Mouse (Mus musculus) erythroblast, adult 5-6 weeks (primary cell): Measurements from ENCODE around the gene Nkain2. TPM values are rescaled to one million over a fixed set of nuclear protein-coding genes. Genes with fewer than 3 reads are reported as not detected.
"Not testable (repeated sequence)": the region's sequence is repeated elsewhere in the genome, so short reads cannot be mapped to it uniquely, and the experiment has no call there.

Experiments used
- ATAC-seq: replicated peaks from 2 replicates; pipeline ENCODE4 v1.8.0; 2016; ENCODE audit warnings: moderate number of reproducible peaks, mild to moderate bottlenecking, moderate TSS enrichment, inconsistent platforms; ENCODE audit not compliant: poor library complexity, low FRiP score, severe bottlenecking
- total RNA-seq, 2 experiments: library from RNA; stranded (forward) in 1 of 2; stranded (reverse) in 1 of 2; fragments of 150-400 nt in 1 of 2; fragments of 200-764, 138-1000 nt in 1 of 2; gene quantifications; 2 replicates each; pipeline versions ENCODE4 v1.2.3 to v1.2.4; 2015 to 2017; ENCODE audit warnings: low replicate concordance in 2 of 2

Nkain2 gene
- total RNA-seq, 2 experiments from 2014 or later, result not detected

- no peak for ATAC-seq
Measured at GRCm38 (mm10) chr10:32243266-32243882, 646.9 kb downstream of the Nkain2 start.

GRCm38 (mm10) chr10:32241168-32241567 lies 649.1 kb downstream of the Nkain2 start:
- ATAC-seq, result no peak

- no peak for ATAC-seq
Measured at GRCm38 (mm10) chr10:32182951-32183350, 707.3 kb downstream of the Nkain2 start.

- ATAC-seq, result no peak
Measured at GRCm38 (mm10) chr10:32091354-32091753, 798.9 kb downstream of the Nkain2 start.

GRCm38 (mm10) chr10:32060396-32060795 lies 829.9 kb downstream of the Nkain2 start:
- ATAC-seq, result no peak

GRCm38 (mm10) chr10:32058251-32058650 lies 832.0 kb downstream of the Nkain2 start:
- no peak for ATAC-seq

- ATAC-seq, result no peak
Measured at GRCm38 (mm10) chr10:32052546-32053295, 837.5 kb downstream of the Nkain2 start.

- ATAC-seq, result no peak
Measured at GRCm38 (mm10) chr10:32052045-32052444, 838.2 kb downstream of the Nkain2 start.

- ATAC-seq, result no peak
Measured at GRCm38 (mm10) chr10:32029996-32030395, 860.3 kb downstream of the Nkain2 start.

- ATAC-seq, result no peak
Measured at GRCm38 (mm10) chr10:32018385-32018784, 871.9 kb downstream of the Nkain2 start.

GRCm38 (mm10) chr10:32001216-32001753 lies 889.0 kb downstream of the Nkain2 start:
- no peak for ATAC-seq

GRCm38 (mm10) chr10:31993205-31993604 lies 897.1 kb downstream of the Nkain2 start:
- no peak for ATAC-seq

GRCm38 (mm10) chr10:31978387-31978786 lies 911.9 kb downstream of the Nkain2 start:
- no peak for ATAC-seq

- ATAC-seq, result no peak
Measured at GRCm38 (mm10) chr10:31947178-31947726, 943.0 kb downstream of the Nkain2 start.

- no peak for ATAC-seq
Measured at GRCm38 (mm10) chr10:31931961-31932360, 958.3 kb downstream of the Nkain2 start.

- ATAC-seq, result no peak
Measured at GRCm38 (mm10) chr10:31927657-31928056, 962.6 kb downstream of the Nkain2 start.

GRCm38 (mm10) chr10:31920901-31921300 lies 969.4 kb downstream of the Nkain2 start:
- not testable (repeated sequence) for ATAC-seq

- no peak for ATAC-seq
Measured at GRCm38 (mm10) chr10:31907488-31907887, 982.8 kb downstream of the Nkain2 start.

GRCm38 (mm10) chr10:31899501-31899900 lies 990.8 kb downstream of the Nkain2 start:
- ATAC-seq, result no peak

GRCm38 (mm10) chr10:31873323-31873895 lies 1016.9 kb downstream of the Nkain2 start:
- ATAC-seq, result no peak
